Mouse (Mus musculus): ENCODE measurements at regions not wholly inside any gene's neighbourhood (a gene's known extent, or its start where the extent isn't known, plus 50 kb on each side); places are given as distances from the start of the nearest gene placed in this dataset.

- TF ChIP-seq EP300 (IDR thresholded peaks at IDR 0.05; ENCODE audit: insufficient read depth, low read depth, low read length) (no peak), POLR2A (IDR thresholded peaks at IDR 0.05; ENCODE audit: insufficient read depth, low read depth, low read length) (no peak)
Observed at GRCm38 (mm10) chr12:109399591-109399990, 53.0 kb upstream of the Dlk1 start.
